Mouse (Mus musculus) CH12.LX (cell line): ENCODE measurements around the gene Arrb1. TPM values are rescaled to one million over a fixed set of nuclear protein-coding genes. Genes with fewer than 3 reads are reported as not detected.
"Not testable (repeated sequence)": the region's sequence is repeated elsewhere in the genome, so short reads cannot be mapped to it uniquely, and the experiment has no call there.

Source experiments
- DNase-seq: peaks from one replicate; pipeline ENCODE4 v3.0.0-alpha.2; 2013; ENCODE audit errors: extremely low read depth
- H3K27ac ChIP-seq: 2 replicates; pipeline ENCODE4 v1.5.1; 2012; ENCODE audit warnings: low read depth, mild to moderate bottlenecking, control low read depth, moderate library complexity; ENCODE audit not compliant: insufficient read depth
- H3K27me3 ChIP-seq: replicated peaks from 2 replicates; pipeline ENCODE3; 2012; ENCODE audit warnings: inconsistent platforms
- H3K36me3 ChIP-seq, 2 experiments: replicated peaks in 1 of 2; 2 replicates each; pipeline versions ENCODE3 to v1.6.1; 2012; ENCODE audit warnings: inconsistent platforms in 1 of 2, low read length in 1 of 2, mild to moderate bottlenecking in 1 of 2, mixed read lengths in 1 of 2, moderate library complexity in 1 of 2; ENCODE audit not compliant: control insufficient read depth in 1 of 2, insufficient read depth in 1 of 2
- H3K4me1 ChIP-seq, 2 experiments: 2 replicates each; pipeline ENCODE4 v1.6.1; 2012; ENCODE audit warnings: inconsistent platforms in 1 of 2, moderate library complexity in 1 of 2; ENCODE audit not compliant: insufficient read depth in 2 of 2, control insufficient read depth in 1 of 2
- H3K4me2 ChIP-seq: 2 replicates; pipeline ENCODE4 v1.6.1; 2012; ENCODE audit warnings: low read depth, mild to moderate bottlenecking, control low read depth; ENCODE audit not compliant: poor library complexity, insufficient read depth, severe bottlenecking
- H3K4me3 ChIP-seq, 3 experiments: fragments of 150-350 bp in 1 of 3; sonication (generic) in 1 of 3; replicated peaks in 1 of 3; 2 replicates each; pipeline versions ENCODE3 to v1.5.1; 2011 to 2012; ENCODE audit warnings: low read depth in 2 of 3, low read length in 2 of 3, mild to moderate bottlenecking in 2 of 3, moderate library complexity in 2 of 3, control low read depth in 1 of 3, improper control_type of control experiment in 1 of 3, inconsistent platforms in 1 of 3, mixed read lengths in 1 of 3; ENCODE audit not compliant: poor library complexity in 1 of 3
- H3K79me2 ChIP-seq: replicated peaks from 2 replicates; pipeline ENCODE4 v1.6.1; 2012; ENCODE audit warnings: mild to moderate bottlenecking, moderate library complexity; ENCODE audit not compliant: control insufficient read depth, poor library complexity, insufficient read depth, severe bottlenecking; ENCODE audit errors: extremely low read depth
- H3K9ac ChIP-seq: 2 replicates; pipeline ENCODE4 v1.6.1; 2012; ENCODE audit warnings: low read depth, mild to moderate bottlenecking, control low read depth, moderate library complexity; ENCODE audit not compliant: insufficient read depth
- H3K9me3 ChIP-seq: replicated peaks from 2 replicates; pipeline ENCODE3; 2012; ENCODE audit warnings: low read length, inconsistent platforms, mixed read lengths
- BHLHE40 ChIP-seq: IDR thresholded peaks from 2 replicates; pipeline ENCODE4 v1.6.1; 2011; ENCODE audit warnings: mild to moderate bottlenecking, low read depth, low read length, improper control_type of control experiment
- CHD1 ChIP-seq: IDR thresholded peaks from 2 replicates; pipeline ENCODE4 v1.6.1; 2012; ENCODE audit warnings: low read depth, low read length, improper control_type of control experiment, inconsistent platforms
- CHD2 ChIP-seq: IDR thresholded peaks from 2 replicates; pipeline ENCODE4 v1.6.1; 2011; ENCODE audit warnings: low read length, improper control_type of control experiment
- E2F4 ChIP-seq: IDR thresholded peaks from 2 replicates; pipeline ENCODE4 v1.6.1; 2011; ENCODE audit warnings: low read depth, low read length, improper control_type of control experiment; ENCODE audit not compliant: insufficient replicate concordance
- EP300 ChIP-seq: IDR thresholded peaks from 2 replicates; pipeline ENCODE4 v1.6.1; 2011; ENCODE audit warnings: low read length, improper control_type of control experiment
- HCFC1 ChIP-seq: IDR thresholded peaks from 2 replicates; pipeline ENCODE4 v1.6.1; 2012; ENCODE audit warnings: low read depth, mild to moderate bottlenecking, inconsistent platforms, low read length, improper control_type of control experiment
- IRF4 ChIP-seq: IDR thresholded peaks from 2 replicates; pipeline ENCODE4 v1.6.1; 2014; ENCODE audit warnings: low read depth, mild to moderate bottlenecking, inconsistent platforms, low read length, improper control_type of control experiment
- MAFK ChIP-seq: IDR thresholded peaks from 2 replicates; pipeline ENCODE4 v1.6.1; 2011; ENCODE audit warnings: low read length, improper control_type of control experiment; ENCODE audit not compliant: insufficient replicate concordance
- MAX ChIP-seq: IDR thresholded peaks from 2 replicates; pipeline ENCODE4 v1.6.1; 2011; ENCODE audit warnings: low read length, improper control_type of control experiment
- MEF2A ChIP-seq: IDR thresholded peaks from 2 replicates; pipeline ENCODE4 v1.6.1; 2014; ENCODE audit warnings: low read depth, mild to moderate bottlenecking, inconsistent platforms, low read length, improper control_type of control experiment, borderline replicate concordance
- MYC ChIP-seq: IDR thresholded peaks from 2 replicates; pipeline ENCODE4 v1.6.1; 2011; ENCODE audit warnings: low read depth, mild to moderate bottlenecking, improper control_type of control experiment, low read length
- NELFE ChIP-seq: IDR thresholded peaks from 2 replicates; pipeline ENCODE4 v1.6.1; 2011; ENCODE audit warnings: low read depth, low read length, improper control_type of control experiment
- POLR2A ChIP-seq: IDR thresholded peaks from 2 replicates; pipeline ENCODE4 v1.6.1; 2011; ENCODE audit warnings: low read depth, mild to moderate bottlenecking, improper control_type of control experiment, low read length
- RCOR1 ChIP-seq: conservative IDR thresholded peaks from 2 replicates; pipeline ENCODE4 v1.6.1; 2012; ENCODE audit warnings: low read depth, mild to moderate bottlenecking, inconsistent platforms, low read length, improper control_type of control experiment
- SMC3 ChIP-seq: IDR thresholded peaks from 2 replicates; pipeline ENCODE4 v1.6.1; 2011; ENCODE audit warnings: low read depth, low read length, improper control_type of control experiment
- TBP ChIP-seq: conservative IDR thresholded peaks from 2 replicates; pipeline ENCODE4 v1.6.1; 2011; ENCODE audit warnings: low read depth, low read length, improper control_type of control experiment
- USF1 ChIP-seq: IDR thresholded peaks from 2 replicates; pipeline ENCODE4 v1.6.1; 2014; ENCODE audit warnings: low read depth, mild to moderate bottlenecking, inconsistent platforms, low read length, improper control_type of control experiment
- USF2 ChIP-seq: conservative IDR thresholded peaks from 2 replicates; pipeline ENCODE4 v1.6.1; 2011; ENCODE audit warnings: low read depth, low read length, improper control_type of control experiment
- ZC3H11A ChIP-seq: IDR thresholded peaks from 2 replicates; pipeline ENCODE4 v1.6.1; 2012; ENCODE audit warnings: low read depth, mild to moderate bottlenecking, inconsistent platforms, low read length, improper control_type of control experiment
- ZKSCAN1 ChIP-seq: IDR thresholded peaks from 2 replicates; pipeline ENCODE4 v1.6.1; 2012; ENCODE audit warnings: low read depth, inconsistent platforms, low read length, improper control_type of control experiment, borderline replicate concordance
- ZNF384 ChIP-seq: IDR thresholded peaks from 2 replicates; pipeline ENCODE4 v1.6.1; 2012; ENCODE audit warnings: low read depth, low read length, improper control_type of control experiment, inconsistent platforms
- dilution Hi-C: fragments of 300-500 bp; cut with MboI; formaldehyde crosslinking; loops from 2 replicates; pipeline ENCODE4 v1.14.3; 2020; ENCODE audit warnings: low sequenced_read_pairs; ENCODE audit not compliant: extremely low pct_unique_long_range_greater_than_20kb, extremely low pct_ligation_motif_present
- in situ Hi-C: fragments of 300-500 bp; cut with MboI; formaldehyde crosslinking; loops from 3 replicates; pipeline ENCODE4 v1.14.3; 2019; ENCODE audit warnings: low sequenced_read_pairs, low pct_ligation_motif_present, low pct_unique_long_range_greater_than_20kb, mixed read lengths
- polyA plus RNA-seq: library from polyadenylated mRNA; unstranded; fragments of >175 nt; gene quantifications from 2 replicates; pipeline ENCODE4 v1.2.1, GENCODE M21; 2012; ENCODE audit warnings: low read depth; ENCODE audit not compliant: insufficient read length
- total RNA-seq, 2 experiments: library from RNA; depleted of rRNA; stranded (reverse); fragments of 300-350 nt in 1 of 2; fragments of >200 nt in 1 of 2; gene quantifications; 2 replicates each; pipeline ENCODE4 v1.2.3; 2012 to 2014

Gene Arrb1
- total and polyA plus RNA-seq, 3 experiments: 3.3 to 5.2 (median 4.2) TPM

DNA sequence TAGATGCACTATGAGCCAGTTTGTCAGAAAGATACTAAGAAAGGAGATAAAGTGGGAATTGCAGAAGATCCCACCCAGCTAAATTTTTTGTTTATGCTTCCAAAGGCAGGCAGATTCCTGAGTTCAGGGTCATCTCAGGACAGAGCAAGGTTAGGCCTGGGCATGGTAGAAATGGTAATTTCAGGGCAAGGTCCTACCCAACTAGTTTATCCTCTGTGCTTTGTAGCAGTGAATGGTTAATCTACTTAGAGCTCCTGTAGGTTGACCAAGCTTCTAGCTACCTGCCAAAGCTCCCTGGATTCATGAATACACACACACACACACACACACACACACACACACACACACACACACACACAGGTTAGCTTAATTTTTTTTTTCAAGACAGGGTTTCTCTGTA lies 30.7 kb upstream of the Arrb1 start:
- no peak for DNase-seq
- Histone ChIP-seq H3K27me3 (no peaks in the 10 kb centered on the region), H3K36me3 (no peaks in the 10 kb centered on the region), H3K9ac (no peak overlapping the region), H3K9me3 (no peaks in the 10 kb centered on the region), H3K4me3 (no peak overlapping the region), H3K4me1 (peaks cover 0 to 19% of the 10 kb centered on the region in 2 experiments; a peak in 2 of 4 replicates), H3K27ac (no peak overlapping the region), H3K79me2 (no peaks in the 10 kb centered on the region), H3K4me2 (no peak overlapping the region)
- dilution Hi-C loops (no loop called here), in situ Hi-C loops (loop anchor here (5.0 kb wide), 1 partner anchor 53 kb away; no protein-coding TSS in a partner anchor)
- TF ChIP-seq USF1 (no peak), SMC3 (no peak), CHD2 (no peak), ZC3H11A (no peak), BHLHE40 (no peak), MYC (no peak), E2F4 (no peak), ZNF384 (no peak), CHD1 (no peak), RCOR1 (no peak), ZKSCAN1 (no peak), IRF4 (no peak), EP300 (no peak), HCFC1 (no peak), NELFE (no peak), POLR2A (no peak), MAX (no peak), USF2 (no peak), MEF2A (no peak), MAFK (no peak)

DNA sequence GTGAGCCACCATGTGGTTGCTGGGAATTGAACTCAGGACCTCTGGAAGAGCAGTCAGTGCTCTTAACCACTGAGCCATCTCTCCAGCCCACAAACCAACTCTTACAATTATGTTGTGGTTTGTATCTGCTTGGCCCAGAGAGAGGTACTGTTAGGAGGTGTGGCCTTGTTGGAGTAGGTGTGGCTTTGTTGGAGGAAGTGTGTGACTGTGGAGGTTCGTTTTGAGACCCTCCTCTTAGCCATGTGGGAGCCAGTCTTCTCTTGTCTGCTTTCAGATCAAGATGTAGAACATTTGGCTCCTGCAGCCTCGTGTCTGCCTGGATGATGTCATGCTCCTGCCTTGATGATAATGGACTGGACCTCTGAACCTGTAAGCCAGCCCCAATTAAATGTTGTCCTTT lies 27.1 kb upstream of the Arrb1 start:
- H3K36me3 ChIP-seq, H3K9ac ChIP-seq, H3K4me3 ChIP-seq, dilution Hi-C loops, H3K79me2 ChIP-seq, H3K9me3 ChIP-seq, H3K27ac ChIP-seq, H3K27me3 ChIP-seq, in situ Hi-C loops, H3K4me2 ChIP-seq: not testable (repeated sequence)
- peak; percentile 79; the same call in 1 of the 2 replicates for TF ChIP-seq TBP
- H3K4me1 ChIP-seq: peaks cover 0 to 19% of the 10 kb centered on the region in 2 experiments; a peak in 2 of 4 replicates
- peak; percentile 41 for DNase-seq
